Mouse (Mus musculus) layer of hippocampus, postnatal 36 days (tissue): ENCODE data around the gene Irf9. TPM values are rescaled to one million over a fixed set of nuclear protein-coding genes. Genes with fewer than 3 reads are reported as not detected.
A peak's percentile ranks its signal among the peaks of the same experiment; 100 is the strongest.

Source experiments
- DNase-seq, 2 experiments: peaks; one replicate each; pipeline ENCODE4 v3.0.0; 2022
- total RNA-seq, 2 experiments: library from RNA; stranded (reverse); gene quantifications; 2 replicates each; pipeline ENCODE4 v1.2.3; 2021

The Irf9 gene
- total RNA-seq, 2 experiments from 2014 or later: 13.9 to 16.2 TPM

DNA sequence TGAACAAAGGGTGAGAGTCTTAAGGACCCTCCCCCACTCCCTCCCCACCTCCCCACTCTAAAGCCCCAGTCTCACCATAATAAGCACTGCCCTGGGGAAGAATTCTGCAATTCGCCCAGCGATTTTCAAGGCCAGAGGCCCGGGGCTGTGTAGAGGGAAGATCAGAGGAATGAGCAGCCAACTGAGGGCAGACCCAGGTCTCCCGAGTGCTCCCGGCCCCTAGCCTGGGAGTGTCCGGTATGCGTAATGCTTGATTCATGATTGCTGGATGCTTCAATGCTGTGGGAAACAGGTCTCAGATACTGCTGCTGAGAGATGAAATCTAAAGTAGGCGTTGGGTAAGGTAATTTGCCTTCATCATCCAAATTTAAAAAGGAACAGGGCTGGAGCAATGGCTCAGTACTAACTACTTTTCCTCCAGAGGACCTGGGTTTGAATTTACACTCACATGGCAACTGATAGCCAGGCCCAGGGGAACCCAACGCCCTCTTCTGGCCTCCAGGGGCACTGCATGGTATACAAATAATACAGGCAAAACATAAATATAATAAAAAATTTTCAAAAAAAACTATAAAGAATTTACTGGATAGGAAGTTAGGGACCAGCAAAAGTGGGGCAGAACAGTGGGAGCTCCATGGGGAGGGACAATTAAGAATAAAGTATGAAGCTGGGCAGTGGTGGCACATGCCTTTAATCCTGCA lies 21.2 kb upstream of the Irf9 start:
- DNase-seq: no peak

DNA sequence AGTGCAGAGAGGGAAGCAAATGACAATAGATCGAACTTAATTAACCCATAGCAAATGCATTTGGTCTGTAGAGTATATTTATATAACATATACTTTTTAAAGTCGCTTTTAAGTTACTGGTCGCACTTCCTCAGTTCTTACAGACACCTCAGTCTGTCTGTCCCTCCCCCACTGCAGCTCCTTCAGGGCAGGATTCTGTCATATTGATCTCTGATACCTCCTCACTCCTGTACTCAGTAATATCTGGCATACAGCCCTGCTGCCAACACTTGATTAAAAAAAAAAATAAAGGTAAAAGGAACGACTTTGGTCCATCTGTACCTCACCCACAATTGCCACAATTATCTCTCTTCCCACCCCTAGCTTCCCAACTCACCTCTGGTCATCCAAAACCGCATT lies 19.1 kb upstream of the Irf9 start:
- no peak for DNase-seq

DNA sequence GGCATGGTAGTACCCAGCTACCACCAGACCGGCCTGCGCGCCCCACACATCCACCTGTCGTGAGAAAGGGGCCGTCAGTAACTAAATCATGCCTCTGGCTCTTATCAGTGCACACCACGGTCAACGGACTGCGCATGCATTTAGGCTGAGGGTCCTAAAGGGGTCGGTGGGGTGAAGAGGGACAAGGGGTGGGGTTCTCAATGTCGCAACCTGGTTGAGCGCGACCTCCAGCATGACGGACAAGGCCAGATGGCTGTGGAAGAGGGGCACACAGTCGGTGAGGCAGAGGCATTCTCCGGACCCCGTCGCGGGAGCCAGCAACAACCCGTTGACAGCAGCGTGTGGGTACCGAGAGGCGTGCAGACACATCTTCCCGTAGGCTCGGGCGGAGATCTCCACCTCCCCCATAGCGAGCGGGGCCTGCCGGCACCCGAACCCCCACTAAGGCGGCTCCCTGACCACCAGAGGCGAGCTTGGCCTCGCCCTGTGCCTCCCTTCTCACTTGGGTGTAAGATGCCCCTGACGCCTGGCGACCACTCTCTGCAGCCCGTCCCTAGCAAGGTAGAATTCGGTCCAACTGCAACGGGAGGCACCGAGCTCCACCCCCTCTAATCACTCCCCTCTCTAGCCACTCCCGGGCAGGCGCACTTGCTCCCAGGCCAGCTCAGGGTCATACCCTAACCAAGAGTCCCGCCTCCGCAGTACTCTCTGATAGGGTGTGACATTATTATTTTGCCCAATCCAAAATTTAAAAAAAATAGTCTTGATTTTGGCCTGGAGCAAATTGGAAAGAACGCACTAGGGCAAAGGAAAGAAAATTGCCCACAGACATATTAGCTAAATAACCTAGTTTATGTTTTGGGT lies 18.4 kb upstream of the Irf9 start, which contains the start of gene Emc9:
Emc9 (minus strand) TSS at position 601 of the 864 bp plus-strand sequence.
- DNase-seq: peak; percentile 56 to 69

DNA sequence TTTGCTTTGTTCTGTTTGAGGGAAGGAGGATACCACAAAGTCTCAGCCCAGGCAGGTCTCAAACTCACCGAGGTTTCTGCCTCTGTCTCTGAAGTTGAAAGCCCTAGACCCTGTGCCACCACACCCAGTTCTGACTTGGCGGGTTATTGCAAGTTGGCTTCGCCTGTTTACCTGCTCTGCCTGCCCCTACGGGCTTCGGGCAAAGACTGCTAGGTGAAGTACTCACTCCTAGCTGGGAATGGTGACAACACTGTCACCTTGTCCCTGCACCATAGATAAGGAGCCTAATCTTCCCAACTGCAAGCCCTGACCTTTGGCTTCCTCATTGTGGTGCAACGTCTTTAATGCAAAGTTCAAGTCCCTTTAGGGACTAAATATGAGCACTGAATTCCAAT lies 17.8 kb upstream of the Irf9 start:
- no peak for DNase-seq

DNA sequence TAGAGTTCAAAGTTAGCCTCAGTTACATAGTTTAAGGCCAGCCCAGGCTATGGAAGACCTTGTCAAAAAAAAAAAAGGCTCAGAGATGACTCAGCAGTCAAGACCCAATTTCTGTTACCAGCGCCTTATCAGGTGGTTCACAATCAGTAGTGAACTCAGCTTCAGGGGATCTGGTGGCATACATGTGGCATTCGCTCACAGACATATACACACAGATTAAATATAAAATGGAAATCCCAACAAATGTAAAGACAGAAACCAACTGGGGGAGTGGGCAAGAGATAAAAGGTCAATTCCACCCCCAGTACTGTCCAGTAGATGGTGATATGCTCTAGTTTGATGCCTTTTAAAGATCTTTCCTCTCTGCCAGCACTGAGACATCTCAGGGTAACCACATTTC lies 17.2 kb upstream of the Irf9 start:
- no peak for DNase-seq

DNA sequence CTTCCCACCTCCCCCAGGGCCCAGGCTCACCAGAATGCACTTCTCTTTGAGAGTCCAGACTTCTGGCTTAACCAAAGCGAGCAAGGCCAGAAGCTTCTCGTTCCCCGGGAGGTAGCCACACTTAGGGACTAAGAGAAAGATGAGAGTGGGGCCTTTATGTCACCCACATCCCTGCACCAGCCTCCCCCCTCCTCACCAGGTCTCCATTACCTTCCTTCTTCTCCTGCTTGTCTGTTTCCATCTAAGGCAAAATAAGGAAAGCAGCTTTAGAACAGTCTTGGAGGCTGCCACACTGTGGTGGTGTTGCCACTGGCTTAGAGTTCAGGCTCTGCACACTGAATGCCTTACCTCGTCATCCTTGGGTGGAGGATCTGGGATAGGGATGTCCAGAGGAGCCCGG lies 14.1 kb upstream of the Irf9 start:
- DNase-seq: no peak

DNA sequence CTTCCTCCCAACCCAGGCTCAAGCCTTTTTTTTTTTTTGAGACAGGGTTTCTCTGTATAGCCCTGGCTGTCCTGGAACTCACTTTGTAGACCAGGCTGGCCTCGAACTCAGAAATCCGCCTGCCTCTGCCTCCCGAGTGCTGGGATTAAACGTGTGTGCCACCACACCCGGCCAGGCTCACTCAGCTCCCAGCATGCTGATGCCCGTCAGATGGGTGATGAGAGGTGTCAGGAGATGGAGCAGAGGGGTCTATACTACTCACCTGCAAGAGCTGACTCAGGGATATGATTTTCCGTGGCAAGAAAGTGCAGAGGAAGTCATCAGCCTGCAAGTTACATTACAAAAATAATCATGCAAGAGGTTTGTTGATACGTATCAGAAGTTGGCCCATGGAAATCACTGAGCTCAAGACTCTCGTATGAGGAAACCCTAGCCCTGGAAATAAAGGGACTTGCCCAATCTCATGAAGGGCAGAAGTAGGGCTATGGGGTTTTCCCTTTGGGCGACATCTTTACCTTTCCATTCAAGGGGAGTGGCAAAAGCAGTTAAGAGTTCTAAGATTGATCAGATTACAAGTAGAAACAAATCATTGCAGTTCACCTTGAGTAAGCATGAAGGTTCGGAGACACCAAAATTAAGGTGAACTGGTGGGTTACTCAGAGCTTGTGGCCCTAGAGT lies 13.5 kb upstream of the Irf9 start:
- no peak for DNase-seq

DNA sequence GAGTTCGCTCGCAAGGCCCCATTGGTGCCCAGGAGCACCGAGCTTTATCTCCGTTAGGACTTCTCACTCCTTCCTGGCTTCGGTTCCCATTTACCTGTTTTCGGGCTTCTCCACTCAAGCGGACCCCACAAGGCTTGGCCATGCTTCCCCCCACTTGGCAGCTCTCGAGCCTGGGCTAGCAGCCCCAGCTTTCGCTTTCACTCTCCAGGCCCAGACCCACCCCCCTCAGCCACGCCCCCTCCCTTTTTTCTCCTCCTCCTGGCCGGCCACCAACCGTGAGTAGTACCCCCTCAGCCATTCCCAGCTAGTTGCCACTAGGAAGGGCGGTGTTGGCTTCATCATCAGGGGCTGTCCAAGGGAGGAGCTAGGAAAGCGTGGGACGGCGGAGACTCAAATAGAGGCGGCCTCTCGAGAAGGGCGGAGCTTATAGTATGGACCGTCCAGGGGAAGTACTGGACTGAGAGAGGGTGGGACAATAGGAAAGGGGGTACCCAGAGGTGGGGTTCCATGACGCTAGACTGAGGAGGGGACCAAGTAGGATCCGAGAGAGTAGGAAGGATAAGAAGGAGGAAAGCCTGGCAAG lies 12.5 kb upstream of the Irf9 start, which contains the start of gene Psme2:
Psme2 (minus strand) TSS at position 366 of the 583 bp plus-strand sequence.
- peak; percentile 91 for DNase-seq

DNA sequence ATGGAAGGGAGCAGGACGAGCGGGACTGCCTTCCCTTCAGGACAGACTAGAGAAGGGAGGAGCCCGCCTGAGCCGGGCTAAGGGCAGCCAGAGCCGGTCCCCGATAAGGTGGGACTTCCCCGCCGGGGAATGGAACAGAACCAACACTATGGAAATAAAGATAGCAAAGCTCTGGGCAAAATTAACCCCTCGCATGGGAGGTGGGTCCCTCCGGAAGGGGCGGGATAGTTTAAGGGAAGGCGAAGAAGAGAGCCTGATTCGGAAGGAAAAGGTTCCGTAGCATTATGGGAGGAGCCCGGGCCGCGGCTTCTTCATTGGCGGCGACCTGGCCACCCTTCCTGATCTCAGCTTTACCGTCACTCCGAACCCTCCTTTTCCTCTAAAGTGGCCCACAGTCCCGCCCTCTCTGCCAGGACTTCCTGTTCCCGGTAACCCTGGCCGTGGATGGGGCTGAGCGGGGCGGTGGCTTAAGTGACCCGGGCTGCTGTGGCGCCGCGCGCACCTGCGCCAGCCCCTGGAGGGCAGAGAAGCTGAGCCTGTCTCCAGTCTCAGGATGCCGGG lies 12.0 kb upstream of the Irf9 start, which contains the start of gene Rnf31:
Rnf31 (plus strand) TSS at position 378 of the 561 bp plus-strand sequence.
- DNase-seq: peak; percentile 89 to 92

DNA sequence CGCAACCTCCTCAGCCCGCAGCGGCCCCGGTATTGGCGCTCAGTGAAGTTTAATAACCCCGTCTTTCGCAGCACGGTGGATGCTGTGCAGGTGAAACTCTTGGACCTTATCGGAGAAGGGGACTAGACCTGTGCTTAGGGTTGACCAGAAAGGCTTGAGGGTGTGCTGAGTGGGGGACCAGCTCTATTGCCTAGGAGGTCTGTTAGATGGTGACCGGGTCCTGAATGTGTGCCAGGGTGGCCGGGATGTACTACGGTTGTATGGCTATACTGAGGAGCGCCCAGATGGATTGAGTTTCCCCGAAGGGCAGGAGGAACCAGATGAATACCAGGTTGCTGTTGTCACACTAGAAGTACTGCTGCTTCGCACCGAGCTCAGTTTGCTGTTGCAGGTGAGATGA lies 11.1 kb upstream of the Irf9 start:
- DNase-seq: no peak

DNA sequence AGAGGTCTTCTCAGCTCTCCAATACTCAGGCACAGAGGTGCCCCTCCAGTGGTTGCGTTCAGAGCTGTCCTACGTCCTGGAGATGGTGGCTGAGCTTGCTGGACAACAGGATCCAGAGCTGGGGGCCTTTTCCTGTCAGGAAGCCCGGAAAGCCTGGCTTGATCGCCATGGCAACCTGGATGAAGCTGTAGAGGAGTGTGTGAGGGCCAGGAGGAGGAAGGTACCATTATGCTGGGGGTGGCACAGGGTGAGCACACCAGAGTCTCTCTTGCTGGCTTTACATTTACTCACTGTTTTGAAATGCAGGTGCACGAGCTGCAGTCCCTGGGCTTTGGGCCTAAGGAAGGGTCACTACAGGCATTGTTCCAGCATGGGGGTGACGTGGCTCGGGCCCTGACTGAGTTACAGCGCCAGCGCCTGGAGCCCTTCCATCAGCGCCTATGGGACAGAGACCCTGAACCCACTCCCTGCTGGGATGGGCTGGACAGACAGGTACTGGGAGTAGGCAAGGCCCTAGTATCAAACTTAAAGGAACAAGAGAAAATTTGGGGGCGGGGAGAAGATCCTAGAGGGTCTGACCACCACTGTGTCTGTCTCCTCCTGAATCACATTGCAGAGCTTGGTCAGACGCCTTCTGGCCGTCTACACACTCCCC lies 7.2 kb upstream of the Irf9 start:
- DNase-seq: peak; percentile 28 to 29

DNA sequence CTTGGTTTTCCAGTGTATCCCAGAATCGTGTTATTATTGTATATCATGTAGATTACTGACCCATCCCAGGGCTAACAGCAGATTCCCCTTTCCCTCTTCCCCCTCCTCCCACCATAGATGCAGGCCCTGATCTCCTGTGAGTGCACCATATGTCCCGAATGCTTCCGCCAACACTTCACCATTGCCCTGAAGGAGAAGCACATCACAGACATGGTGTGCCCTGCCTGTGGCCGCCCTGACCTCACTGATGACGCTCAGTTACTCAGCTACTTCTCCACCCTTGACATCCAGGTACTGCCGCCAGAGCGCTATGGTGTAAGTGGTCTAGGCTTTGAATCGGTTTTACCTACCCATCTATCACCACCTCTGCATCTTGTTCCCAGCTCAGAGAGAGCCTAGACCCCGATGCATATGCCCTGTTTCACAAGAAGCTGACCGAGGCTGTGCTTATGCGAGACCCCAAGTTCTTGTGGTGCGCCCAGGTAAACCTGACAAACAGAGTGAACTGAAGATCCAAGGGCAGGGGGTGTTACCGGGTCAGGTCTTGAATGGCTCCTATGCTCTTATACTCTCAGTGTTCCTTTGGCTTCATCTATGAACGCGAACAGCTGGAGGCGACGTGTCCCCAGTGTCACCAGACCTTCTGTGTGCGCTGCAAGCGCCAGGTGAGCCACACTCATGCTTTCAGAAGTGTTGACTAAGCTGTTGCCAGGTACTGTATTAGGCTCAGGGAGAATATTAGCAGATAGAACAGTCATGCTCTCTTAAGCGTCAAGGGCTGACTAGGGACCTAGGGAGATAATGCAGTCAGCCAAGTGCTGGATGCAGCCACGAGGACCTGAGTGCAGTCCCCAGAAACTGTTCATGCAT lies 4.6 kb upstream of the Irf9 start:
- no peak for DNase-seq

DNA sequence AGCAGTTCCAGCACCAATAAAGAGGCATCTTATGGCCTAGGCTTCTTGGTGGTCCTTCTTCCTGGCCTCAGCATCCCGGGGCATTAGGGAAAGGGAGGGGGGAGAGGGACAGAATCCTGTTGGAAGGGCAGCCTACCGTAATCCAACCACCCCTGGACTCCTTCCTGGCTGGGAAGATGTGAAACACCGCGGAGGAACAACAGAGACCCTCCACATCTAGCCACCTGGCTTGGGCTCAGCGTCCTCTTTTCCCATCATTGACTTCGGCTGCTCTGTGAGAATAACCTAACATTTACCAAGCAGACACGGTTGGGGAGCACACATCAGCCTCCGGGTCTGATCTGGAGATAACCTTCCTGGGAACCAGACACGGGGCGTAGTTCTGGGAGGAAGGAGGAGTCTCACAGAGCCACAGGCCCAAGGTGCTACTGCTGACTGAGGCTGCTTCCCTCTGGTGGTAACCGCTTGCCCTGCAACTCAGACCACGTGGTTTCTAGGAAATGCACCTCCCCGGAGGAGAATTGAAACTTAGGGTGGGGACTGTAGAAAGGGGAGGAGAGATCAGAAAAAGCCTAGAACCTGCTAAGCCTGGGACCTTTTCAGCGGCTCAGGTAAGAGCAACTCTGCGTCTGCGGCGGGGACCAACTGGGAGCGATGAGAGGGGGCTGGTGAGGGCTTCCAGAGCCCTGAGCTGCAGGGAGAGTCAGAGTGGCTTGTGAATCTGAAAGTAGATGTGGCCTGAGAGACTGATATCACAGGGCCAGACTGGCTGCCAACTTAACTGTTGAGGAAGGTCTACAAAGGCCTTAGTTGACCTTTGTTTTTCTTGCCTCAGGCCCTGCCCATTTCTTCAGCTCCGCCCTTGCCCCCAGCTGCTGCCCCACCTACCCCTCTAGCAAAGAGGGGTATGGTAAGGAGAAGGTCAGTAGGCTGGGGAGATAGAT lies 534 bp downstream of the Irf9 start:
- DNase-seq: peak; percentile 77 to 78

DNA sequence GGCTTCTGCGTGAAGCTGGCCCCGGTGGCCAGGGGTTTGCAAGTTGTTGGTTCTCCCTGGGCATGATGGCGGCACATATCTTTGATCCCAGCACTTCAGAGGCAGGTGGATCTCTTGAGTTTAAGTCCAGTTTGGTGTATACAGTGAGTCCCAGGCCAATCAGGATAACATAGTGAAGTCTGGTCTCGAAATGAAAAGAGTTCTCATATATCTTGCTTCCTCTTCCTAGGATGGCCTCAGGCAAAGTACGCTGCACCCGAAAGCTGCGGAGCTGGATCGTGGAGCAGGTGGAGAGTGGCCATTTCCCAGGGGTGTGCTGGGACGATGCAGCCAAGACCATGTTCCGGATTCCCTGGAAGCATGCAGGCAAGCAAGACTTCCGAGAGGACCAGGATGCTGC lies 1.5 kb downstream of the Irf9 start:
- no peak for DNase-seq

DNA sequence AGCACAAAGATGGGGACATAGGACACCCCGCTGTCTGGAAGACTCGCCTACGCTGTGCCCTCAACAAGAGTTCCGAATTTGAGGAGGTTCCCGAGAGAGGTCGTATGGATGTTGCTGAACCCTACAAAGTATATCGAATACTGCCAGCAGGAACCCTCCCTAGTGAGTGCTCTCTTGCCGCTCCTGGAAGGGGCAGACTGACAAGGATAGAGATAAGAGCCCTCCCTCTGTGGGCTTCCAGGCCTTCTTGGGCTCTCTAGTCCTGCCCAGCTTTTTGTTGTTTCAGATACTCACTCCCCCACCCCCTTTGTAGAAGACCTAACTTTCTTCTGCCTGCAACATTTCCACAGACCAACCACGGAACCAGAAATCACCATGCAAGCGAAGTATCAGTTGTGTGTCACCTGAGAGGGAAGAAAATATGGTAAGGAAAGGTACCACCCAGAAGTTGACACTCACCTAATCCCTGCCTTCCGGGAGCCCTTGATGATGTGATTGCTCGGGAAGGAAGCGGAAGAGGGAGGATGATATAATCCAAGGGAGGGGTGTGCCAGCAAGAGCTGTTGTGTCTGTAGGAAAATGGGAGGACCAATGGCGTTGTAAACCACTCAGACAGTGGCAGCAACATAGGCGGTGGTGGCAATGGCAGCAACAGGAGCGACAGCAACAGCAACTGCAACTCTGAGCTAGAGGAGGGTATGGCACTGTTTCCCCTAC lies 2.5 kb downstream of the Irf9 start:
- DNase-seq: no peak

DNA sequence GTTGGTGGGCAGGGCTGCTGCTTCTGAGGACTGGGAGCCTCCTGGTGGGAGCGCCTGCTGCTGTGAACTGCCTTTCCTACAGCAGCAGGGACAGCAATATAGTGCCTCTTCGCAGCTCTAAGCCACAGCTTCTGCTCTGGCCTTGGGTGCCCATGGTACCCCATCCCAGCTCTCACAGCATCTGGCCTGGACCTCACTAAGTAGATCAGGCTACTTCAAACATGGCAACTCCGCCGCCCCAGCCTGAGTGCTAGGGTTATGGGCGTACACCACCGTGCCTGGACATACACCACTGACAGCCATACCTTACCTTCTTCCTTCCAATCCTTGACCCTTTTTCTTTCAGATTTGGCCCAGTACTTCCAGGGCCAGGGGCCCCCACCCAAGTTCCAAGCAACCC lies 5.0 kb downstream of the Irf9 start:
- no peak for DNase-seq

DNA sequence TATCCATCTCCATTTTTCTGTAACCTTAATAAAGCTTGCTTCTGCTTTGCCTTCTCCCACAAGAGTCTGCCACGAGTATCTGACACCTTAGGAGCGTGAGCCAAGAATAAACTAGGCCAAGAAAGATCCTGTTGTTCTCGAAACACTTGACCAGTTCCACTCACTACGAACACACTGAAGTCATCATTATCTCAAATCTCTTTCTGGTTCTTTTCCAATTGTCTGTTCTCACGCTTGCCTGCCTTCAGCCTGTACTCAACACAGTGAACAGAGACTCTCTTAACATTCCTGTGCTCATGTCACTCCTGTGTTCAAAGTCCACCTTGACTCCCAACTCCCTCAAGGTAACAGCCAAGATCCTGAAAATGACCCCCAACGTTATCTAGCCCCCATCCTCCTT lies 10.0 kb downstream of the Irf9 start:
- no peak for DNase-seq

DNA sequence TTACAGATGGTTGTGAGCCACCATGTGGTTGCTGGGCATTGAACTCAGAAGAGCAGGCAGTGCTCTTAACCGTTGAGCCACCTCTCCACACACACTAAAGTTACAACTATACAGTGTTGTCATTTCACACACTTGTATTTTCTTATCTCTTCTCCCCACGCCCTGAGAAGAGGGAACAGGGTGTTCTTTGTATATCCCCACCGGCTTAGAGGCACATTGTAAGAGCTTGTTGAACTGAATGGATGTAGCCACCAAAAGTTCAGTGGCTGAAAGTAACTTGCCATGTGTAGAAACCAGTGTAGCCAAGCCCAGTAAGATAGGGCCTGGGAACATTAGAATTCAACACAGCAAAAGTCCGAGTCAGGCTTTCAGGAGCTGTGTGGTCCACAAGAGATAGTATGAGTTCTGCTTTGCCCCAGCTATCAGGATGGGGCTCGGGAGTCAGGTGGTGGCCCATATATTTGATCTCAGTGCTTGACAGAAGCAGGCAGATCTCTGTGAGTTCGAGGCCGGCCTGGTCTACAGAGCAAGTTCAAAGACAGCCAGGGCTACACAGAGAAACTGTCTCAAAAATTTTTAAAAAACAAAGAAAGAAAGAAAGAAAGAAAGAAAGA lies 11.3 kb downstream of the Irf9 start:
- no peak for DNase-seq
